ENCODE assay signal across 16 mouse cellular contexts in the genomic region with DNA sequence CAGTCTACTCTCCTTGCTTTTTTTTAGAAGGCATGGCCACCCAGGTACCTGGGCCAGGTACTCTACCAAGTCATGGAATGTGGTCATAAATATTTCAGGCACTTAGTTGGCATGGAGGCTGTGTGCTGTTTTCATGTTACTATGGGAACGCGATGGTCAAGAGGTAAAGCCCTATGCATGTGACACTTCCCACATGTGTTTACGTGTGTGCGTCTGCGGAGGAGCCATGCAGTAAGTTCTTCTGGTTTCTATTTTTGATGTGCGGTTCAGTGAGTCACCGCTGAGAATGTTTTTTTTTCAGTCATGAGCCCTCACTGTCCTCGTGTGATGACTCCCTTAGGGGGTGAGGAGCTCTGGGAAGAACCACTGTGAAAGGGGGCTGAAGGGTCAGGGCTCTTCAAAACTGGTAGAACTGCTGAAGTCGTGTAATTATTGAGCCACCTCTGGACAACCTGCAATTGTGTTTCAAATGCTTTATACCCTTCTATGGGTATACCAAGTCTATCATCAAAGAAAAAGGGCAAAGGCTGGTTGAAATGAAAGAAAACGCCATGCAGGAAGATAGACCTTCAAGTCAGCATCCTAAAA. TPM values are rescaled to one million over a fixed set of nuclear protein-coding genes. Genes with fewer than 3 reads are reported as not detected.
A peak's percentile ranks its signal among the peaks of the same experiment; 100 is the strongest.
DNase-seq lines count a peak whose midpoint lies in the region; ATAC-seq and TF ChIP-seq lines count a peak whose summit lies in the region.
"Had no signal": no experiment of that assay in that cellular context is flagged by ENCODE, and none has a peak within 500 bp of the region (broad histone marks: within the 10 kb centered on the region; RNA-seq: fewer than 3 reads in every experiment).

No protein-coding gene starts in this region.

- peaks cover 8% of the 10 kb centered on the region for H3K27me3 ChIP-seq in Patski
- H3K27me3 ChIP-seq in stomach, postnatal 0 days (ENCODE audit: control insufficient read depth, insufficient read depth, low read length) = no peaks in the 10 kb centered on the region
- H3K27me3 ChIP-seq: stomach, embryonic 15.5 days had no signal

- POLR2A ChIA-PET in Patski (lab: Charles Lee) = no interaction called here

- H3K36me3 ChIP-seq in stomach, postnatal 0 days (ENCODE audit: control insufficient read depth, insufficient read depth, low read length) = no peaks in the 10 kb centered on the region
- H3K36me3 ChIP-seq: embryonic facial prominence, embryonic 13.5 days; liver, embryonic 13.5 days; midbrain, embryonic 13.5 days; stomach, embryonic 15.5 days had no signal

- CTCF ChIA-PET in Patski (lab: Charles Lee) = no interaction called here

- H3K4me2 ChIP-seq in stomach, postnatal 0 days (replicated peaks; ENCODE audit: low read depth) = no peak overlapping the region
- H3K4me2 ChIP-seq: embryonic facial prominence, embryonic 13.5 days; liver, embryonic 13.5 days; midbrain, embryonic 13.5 days; stomach, embryonic 15.5 days had no signal

- TF ChIP-seq CTCF in Patski (IDR thresholded peaks at IDR 0.05) = no peak
- no peak for TF ChIP-seq CTCF in stomach, postnatal 0 days (IDR thresholded peaks at IDR 0.05; ENCODE audit: low read depth)

- TF ChIP-seq EP300 in stomach, postnatal 0 days (optimal IDR thresholded peaks at IDR 0.05) = no peak

- no peaks in the 10 kb centered on the region for H3K9me3 ChIP-seq in stomach, postnatal 0 days (ENCODE audit: control insufficient read depth, low read length)
- H3K9me3 ChIP-seq: embryonic facial prominence, embryonic 13.5 days; liver, embryonic 13.5 days; midbrain, embryonic 13.5 days; stomach, embryonic 15.5 days had no signal

- H3K27ac ChIP-seq in stomach, postnatal 0 days (replicated peaks) = no peak overlapping the region
- H3K27ac ChIP-seq: embryonic facial prominence, embryonic 13.5 days; left cerebral cortex, adult 2 months; liver, embryonic 13.5 days; midbrain, embryonic 13.5 days; stomach, embryonic 15.5 days had no signal

- in situ Hi-C loops in Patski (cut with MboI; ENCODE audit: low pct_unique_long_range_greater_than_20kb) = loop anchor here (5.0 kb wide), 1 partner anchor 39 kb away; the partner anchor contains the start of gene Ckap4

- DNase-seq in lung, postnatal 36 days = peak; percentile 49
- DNase-seq in lung, postnatal 10 days = no peak
- DNase-seq in Patski (ENCODE audit: low read depth, low spot score) = peak; percentile 27
- DNase-seq in stomach, postnatal 0 days (ENCODE audit: low spot score) = no peak
- DNase-seq in embryo, embryonic 11 days = no peak
- DNase-seq in cerebellum, adult 11-12 months = no peak
- DNase-seq: cerebellum, adult 8-10 months; gastrocnemius, postnatal 10 days; kidney, adult 9 months; liver, embryonic 13.5 days; spleen, adult 18-20 months had no signal

- H3K4me1 ChIP-seq in stomach, postnatal 0 days (replicated peaks; ENCODE audit: control insufficient read depth, insufficient read depth) = no peaks in the 10 kb centered on the region
- H3K4me1 ChIP-seq: embryonic facial prominence, embryonic 13.5 days; stomach, embryonic 15.5 days had no signal

- H3K9ac ChIP-seq in stomach, postnatal 0 days (ENCODE audit: low read length) = no peak overlapping the region
- H3K9ac ChIP-seq: embryonic facial prominence, embryonic 13.5 days; liver, embryonic 13.5 days; midbrain, embryonic 13.5 days; stomach, embryonic 15.5 days had no signal

- no peak for ATAC-seq in Patski
- ATAC-seq in megakaryocyte, adult 5-6 weeks (ENCODE audit: poor library complexity, severe bottlenecking) = peak; percentile 15; the same call in 1 of the 2 replicates
- no peak for ATAC-seq in stomach, postnatal 0 days (ENCODE audit: low FRiP score, low TSS enrichment)
- ATAC-seq: midbrain, embryonic 13.5 days had no signal

- H3K4me3 ChIP-seq in stomach, postnatal 0 days (ENCODE audit: low read depth, low read length) = no peak overlapping the region
- H3K4me3 ChIP-seq: embryonic facial prominence, embryonic 13.5 days; left cerebral cortex, adult 2 months; liver, embryonic 13.5 days; midbrain, embryonic 13.5 days; stomach, embryonic 15.5 days had no signal

- 74% methylated on average over 10 of the region's 10 CpGs for WGBS in stomach, postnatal 0 days

RNA-seq across cellular contexts. Expression of gene Tcp11l2, which starts 5.3 kb away (rescaled TPM):
- 33.0 TPM for polyA plus RNA-seq in Patski (2021)
- total RNA-seq in megakaryocyte, adult 5-6 weeks (2015) = 54.8 and 59.3 TPM in 2 replicates
- 29.7 and 36.1 TPM in 2 replicates for total RNA-seq in megakaryocyte, adult 5-6 weeks (2017)
- 16.3 and 19.5 TPM in 2 replicates for polyA plus RNA-seq in stomach, postnatal 0 days (2015; fragmentation: Nextera tagmentation; extraction: Ambion mirVana)

RNA-seq across cellular contexts. Expression of gene Ckap4, which starts 37.3 kb away (rescaled TPM):
- polyA plus RNA-seq in Patski (2021) = 62.4 TPM
- 122 and 125 TPM in 2 replicates for total RNA-seq in megakaryocyte, adult 5-6 weeks (2015)
- total RNA-seq in megakaryocyte, adult 5-6 weeks (2017) = 115 TPM in 2 replicates
- polyA plus RNA-seq in stomach, postnatal 0 days (2015; fragmentation: Nextera tagmentation; extraction: Ambion mirVana) = 55.7 and 59.2 TPM in 2 replicates

RNA-seq across cellular contexts. Expression of gene Polr3b, which starts 50.9 kb away (rescaled TPM):
- polyA plus RNA-seq in Patski (2021) = 14.3 TPM
- 20.0 and 20.1 TPM in 2 replicates for total RNA-seq in megakaryocyte, adult 5-6 weeks (2015)
- 26.3 and 28.7 TPM in 2 replicates for total RNA-seq in megakaryocyte, adult 5-6 weeks (2017)
- polyA plus RNA-seq in stomach, postnatal 0 days (2015; fragmentation: Nextera tagmentation; extraction: Ambion mirVana) = 4.5 and 4.9 TPM in 2 replicates

Comparison
In these comparisons a context has a peak if more than half of its experiments do, and no peak if none do; other contexts are left out.
1. DNase-seq: peak in lung, postnatal 36 days (single experiment) and Patski (single experiment); none in lung, postnatal 10 days (single experiment), stomach, postnatal 0 days (single experiment), embryo, embryonic 11 days (single experiment) and cerebellum, adult 11-12 months (single experiment).